Mouse (Mus musculus): ENCODE data around the gene Pawr. TPM values are rescaled to one million over a fixed set of nuclear protein-coding genes. Genes with fewer than 3 reads are reported as not detected.
"Not testable (repeated sequence)": the region's sequence is repeated elsewhere in the genome, so short reads cannot be mapped to it uniquely, and the experiment has no call there.

Pawr gene
- total RNA-seq, 2 experiments from 2014 or later, result 3.4 to 3.8 TPM

GRCm38 (mm10) chr10:108435616-108436015 lies 103.7 kb downstream of the Pawr start:
- DNase-seq (ENCODE audit: low spot score in 2 of 2), result peak in 1 of 2 experiments; percentile 29

GRCm38 (mm10) chr10:108436365-108436764 lies 104.4 kb downstream of the Pawr start:
- no peak for DNase-seq (ENCODE audit: low spot score in 2 of 2)

GRCm38 (mm10) chr10:108440251-108440650 lies 108.3 kb downstream of the Pawr start:
- DNase-seq (ENCODE audit: low spot score in 2 of 2), result not testable (repeated sequence)

- DNase-seq (ENCODE audit: low spot score in 2 of 2), result no peak
Observed at GRCm38 (mm10) chr10:108443931-108444876, 112.3 kb downstream of the Pawr start.

- no peak for DNase-seq (ENCODE audit: low spot score in 2 of 2)
Observed at GRCm38 (mm10) chr10:108445123-108445522, 113.2 kb downstream of the Pawr start.

GRCm38 (mm10) chr10:108445606-108446005 lies 113.7 kb downstream of the Pawr start:
- DNase-seq (ENCODE audit: low spot score in 2 of 2), result no peak

GRCm38 (mm10) chr10:108446041-108446931 lies 114.4 kb downstream of the Pawr start:
- peak; percentile 59 to 64 for DNase-seq (ENCODE audit: low spot score in 2 of 2)

- DNase-seq (ENCODE audit: low spot score in 2 of 2), result no peak
Observed at GRCm38 (mm10) chr10:108447211-108447610, 115.3 kb downstream of the Pawr start.

- no peak for DNase-seq (ENCODE audit: low spot score in 2 of 2)
Observed at GRCm38 (mm10) chr10:108448421-108448820, 116.5 kb downstream of the Pawr start.

- DNase-seq (ENCODE audit: low spot score in 2 of 2), result no peak
Observed at GRCm38 (mm10) chr10:108450401-108450800, 118.5 kb downstream of the Pawr start.

GRCm38 (mm10) chr10:108451516-108451915 lies 119.6 kb downstream of the Pawr start:
- DNase-seq (ENCODE audit: low spot score in 2 of 2), result no peak

GRCm38 (mm10) chr10:108452421-108452820 lies 120.5 kb downstream of the Pawr start:
- DNase-seq (ENCODE audit: low spot score in 2 of 2), result no peak

- no peak for DNase-seq (ENCODE audit: low spot score in 2 of 2)
Observed at GRCm38 (mm10) chr10:108453561-108453960, 121.6 kb downstream of the Pawr start.

GRCm38 (mm10) chr10:108454691-108455117 lies 122.8 kb downstream of the Pawr start:
- DNase-seq (ENCODE audit: low spot score in 2 of 2), result no peak

- DNase-seq (ENCODE audit: low spot score in 2 of 2), result no peak
Observed at GRCm38 (mm10) chr10:108455204-108455603, 123.3 kb downstream of the Pawr start.

- DNase-seq (ENCODE audit: low spot score in 2 of 2), result no peak
Observed at GRCm38 (mm10) chr10:108455883-108456282, 124.0 kb downstream of the Pawr start.

GRCm38 (mm10) chr10:108457054-108457453 lies 125.1 kb downstream of the Pawr start:
- no peak for DNase-seq (ENCODE audit: low spot score in 2 of 2)

- DNase-seq (ENCODE audit: low spot score in 2 of 2), result no peak
Observed at GRCm38 (mm10) chr10:108461862-108462261, 129.9 kb downstream of the Pawr start.
